Mouse (Mus musculus) small intestine, adult 2 months (tissue): ENCODE data around the gene Spats2.

ENCODE experiments used
- CTCF ChIP-seq: fragments of 200-500 bp; IDR thresholded peaks from 2 replicates; pipeline ENCODE4 v1.5.1; 2012; ENCODE audit warnings: low read depth, mild to moderate bottlenecking, control low read depth, inconsistent platforms, low read length, moderate library complexity, mixed read lengths; ENCODE audit not compliant: insufficient replicate concordance, insufficient read length; ENCODE audit errors: extremely low read depth
- POLR2A ChIP-seq: fragments of 200-500 bp; IDR thresholded peaks from 2 replicates; pipeline ENCODE4 v1.6.1; 2012; ENCODE audit warnings: low read depth, mild to moderate bottlenecking, control low read depth, inconsistent platforms, low read length, moderate library complexity

- TF ChIP-seq POLR2A (no peak), CTCF (no peak)
Measured at GRCm38 (mm10) chr15:99092870-99093269, 32.8 kb upstream of the Spats2 start, which contains the start of gene Dnajc22.
